Mouse (Mus musculus): ENCODE measurements around the gene Gch1. TPM values are rescaled to one million over a fixed set of nuclear protein-coding genes. Genes with fewer than 3 reads are reported as not detected.
A peak's percentile ranks its signal among the peaks of the same experiment; 100 is the strongest.
"Not testable (repeated sequence)": the region's sequence is repeated elsewhere in the genome, so short reads cannot be mapped to it uniquely, and the experiment has no call there.

Gene Gch1
- total and polyA plus RNA-seq, 3 experiments = 72.9 to 85.2 (median 77.0) TPM

GRCm38 (mm10) chr14:47169677-47170410 lies 19.4 kb downstream of the Gch1 start:
- peak; percentile 85 for DNase-seq

- no peak for DNase-seq
Measured at GRCm38 (mm10) chr14:47165741-47166140, 23.5 kb downstream of the Gch1 start.

GRCm38 (mm10) chr14:47165117-47165516 lies 24.1 kb downstream of the Gch1 start:
- no peak for DNase-seq

- no peak for DNase-seq
Measured at GRCm38 (mm10) chr14:47161921-47162427, 27.2 kb downstream of the Gch1 start.

GRCm38 (mm10) chr14:47160051-47160640 lies 29.1 kb downstream of the Gch1 start:
- DNase-seq = peak; percentile 86

- DNase-seq = no peak
Measured at GRCm38 (mm10) chr14:47154303-47154702, 34.9 kb downstream of the Gch1 start.

GRCm38 (mm10) chr14:47151306-47151705 lies 37.9 kb downstream of the Gch1 start:
- DNase-seq = no peak

GRCm38 (mm10) chr14:47144326-47144725 lies 44.9 kb downstream of the Gch1 start:
- DNase-seq = no peak

- no peak for DNase-seq
Measured at GRCm38 (mm10) chr14:47138853-47139252, 50.4 kb downstream of the Gch1 start.

- DNase-seq = peak; percentile 43
Measured at GRCm38 (mm10) chr14:47136637-47137036, 52.6 kb downstream of the Gch1 start.

- DNase-seq = peak; percentile 53
Measured at GRCm38 (mm10) chr14:47133948-47134347, 55.3 kb downstream of the Gch1 start.

- DNase-seq = no peak
Measured at GRCm38 (mm10) chr14:47127987-47128386, 61.2 kb downstream of the Gch1 start.

- no peak for DNase-seq
Measured at GRCm38 (mm10) chr14:47117522-47117921, 71.7 kb downstream of the Gch1 start.

GRCm38 (mm10) chr14:47116062-47116762 lies 73.0 kb downstream of the Gch1 start:
- peak; percentile 35 for DNase-seq

GRCm38 (mm10) chr14:47115154-47115553 lies 74.1 kb downstream of the Gch1 start:
- no peak for DNase-seq

GRCm38 (mm10) chr14:47111341-47111740 lies 77.9 kb downstream of the Gch1 start:
- no peak for DNase-seq

- not testable (repeated sequence) for DNase-seq
Measured at GRCm38 (mm10) chr14:47110391-47110790, 78.8 kb downstream of the Gch1 start.

GRCm38 (mm10) chr14:47107461-47107860 lies 81.8 kb downstream of the Gch1 start:
- no peak for DNase-seq

GRCm38 (mm10) chr14:47105755-47106154 lies 83.5 kb downstream of the Gch1 start:
- no peak for DNase-seq

- no peak for DNase-seq
Measured at GRCm38 (mm10) chr14:47105174-47105557, 84.0 kb downstream of the Gch1 start.

GRCm38 (mm10) chr14:47104246-47105173 lies 84.7 kb downstream of the Gch1 start:
- DNase-seq = peak; percentile 17
